In genomic region chr3:144825151-144825550, GRCm38 (mm10) we compare ENCODE assay signal across 9 mouse cellular contexts. TPM values are rescaled to one million over a fixed set of nuclear protein-coding genes. Genes with fewer than 3 reads are reported as not detected.
DNase-seq lines count a peak whose midpoint lies in the region; ATAC-seq and TF ChIP-seq lines count a peak whose summit lies in the region.
"Had no signal": no experiment of that assay in that cellular context is flagged by ENCODE, and none has a peak within 500 bp of the region (broad histone marks: within the 10 kb centered on the region; RNA-seq: fewer than 3 reads in every experiment).

No protein-coding gene starts in this region.

- no peak overlapping the region for H3K27ac ChIP-seq in MEL (ENCODE audit: control insufficient read depth, low read depth, low read length)
- H3K27ac ChIP-seq in forebrain, embryonic 12.5 days = no peak overlapping the region
- H3K27ac ChIP-seq in lung, embryonic 16.5 days (ENCODE audit: low read length) = no peak overlapping the region

- no peak for TF ChIP-seq POLR2A in MEL (IDR thresholded peaks at IDR 0.05; ENCODE audit: control insufficient read depth in 1 of 2, insufficient read depth in 1 of 2, low read depth in 1 of 2, low read length in 2 of 2, poor library complexity in 1 of 2)

- WGBS in forebrain, embryonic 12.5 days = 21% methylated on average over 10 of the region's 10 CpGs
- WGBS in lung, embryonic 16.5 days = 10% methylated on average over 10 of the region's 10 CpGs

- peak; percentile 77 to 95 (median 88) for TF ChIP-seq CTCF in MEL (IDR thresholded peaks at IDR 0.05 in 2 of 3, conservative IDR thresholded peaks at IDR 0.05 in 1 of 3; ENCODE audit: control insufficient read depth in 1 of 3, insufficient read depth in 1 of 3, low read depth in 2 of 3, low read length in 3 of 3, poor library complexity in 1 of 3, severe bottlenecking in 1 of 3)

- peaks cover 0 to 9% of the 10 kb centered on the region in 2 experiments; a peak in 2 of 4 replicates for H3K36me3 ChIP-seq in MEL (ENCODE audit: control insufficient read depth in 1 of 2, insufficient read depth in 2 of 2, low read length in 2 of 2)
- H3K36me3 ChIP-seq in forebrain, embryonic 12.5 days (replicated peaks) = no peaks in the 10 kb centered on the region
- H3K36me3 ChIP-seq in lung, embryonic 16.5 days (ENCODE audit: control insufficient read depth, insufficient read depth, low read length) = no peaks in the 10 kb centered on the region

- no peak overlapping the region for H3K9ac ChIP-seq in MEL (ENCODE audit: control insufficient read depth, low read depth, low read length, poor library complexity, severe bottlenecking)
- H3K9ac ChIP-seq in forebrain, embryonic 12.5 days = no peak overlapping the region
- H3K9ac ChIP-seq in lung, embryonic 16.5 days (ENCODE audit: low read length) = no peak overlapping the region

- DNase-seq in MEL (ENCODE audit: low read depth, low spot score) = peak; percentile 90
- DNase-seq in c-Kit-positive CD71-positive TER-119-negative erythroid progenitor cells, embryonic 14.5 days (ENCODE audit: low read depth) = peak; percentile 59
- DNase-seq in heart, postnatal 4 days = peak; percentile 88
- peak; percentile 87 for DNase-seq in layer of hippocampus, adult 11-12 months (ENCODE audit: low spot score)
- DNase-seq in retina, embryonic 14.5 days (ENCODE audit: low spot score) = peak; percentile 90
- peak; percentile 44 to 50 for DNase-seq in thymus, postnatal 36 days

- H3K4me1 ChIP-seq in MEL (ENCODE audit: control insufficient read depth in 1 of 2, insufficient read depth in 2 of 2, low read length in 2 of 2) = peaks cover 2 to 6% of the 10 kb centered on the region in 2 experiments; a peak in 2 of 4 replicates
- no peaks in the 10 kb centered on the region for H3K4me1 ChIP-seq in forebrain, embryonic 12.5 days
- H3K4me1 ChIP-seq in lung, embryonic 16.5 days (replicated peaks; ENCODE audit: control insufficient read depth, insufficient read depth, low read length) = no peaks in the 10 kb centered on the region

- peak; percentile 95 for TF ChIP-seq RAD21 in MEL (IDR thresholded peaks at IDR 0.05; ENCODE audit: low read depth, low read length)

- H3K27me3 ChIP-seq in MEL (ENCODE audit: control insufficient read depth in 1 of 2, insufficient read depth in 2 of 2, low read length in 2 of 2) = no peaks in the 10 kb centered on the region
- H3K27me3 ChIP-seq in forebrain, embryonic 12.5 days = no peaks in the 10 kb centered on the region
- H3K27me3 ChIP-seq in lung, embryonic 16.5 days (ENCODE audit: control insufficient read depth, insufficient read depth, low read depth, low read length) = no peaks in the 10 kb centered on the region

- H3K9me3 ChIP-seq in MEL (replicated peaks; ENCODE audit: insufficient read depth, low read length) = no peaks in the 10 kb centered on the region
- no peaks in the 10 kb centered on the region for H3K9me3 ChIP-seq in forebrain, embryonic 12.5 days
- no peaks in the 10 kb centered on the region for H3K9me3 ChIP-seq in lung, embryonic 16.5 days (ENCODE audit: control insufficient read depth, low read length)

- H3K79me2 ChIP-seq in MEL (ENCODE audit: control insufficient read depth, insufficient read depth, low read length, poor library complexity) = no peaks in the 10 kb centered on the region

- TF ChIP-seq EP300 in MEL (IDR thresholded peaks at IDR 0.05; ENCODE audit: low read depth in 1 of 2, low read length in 2 of 2) = no peak

- peak; percentile 88 for ATAC-seq in forebrain, embryonic 12.5 days (ENCODE audit: low FRiP score)
- 0 out of 2 replicates have a peak, but pooled peaks have one; percentile 45 for ATAC-seq in lung, embryonic 16.5 days (ENCODE audit: low read depth)

- no peak overlapping the region for H3K4me2 ChIP-seq in forebrain, embryonic 12.5 days
- no peak overlapping the region for H3K4me2 ChIP-seq in lung, embryonic 16.5 days (ENCODE audit: low read depth, low read length)

- no peak overlapping the region for H3K4me3 ChIP-seq in MEL (ENCODE audit: control insufficient read depth in 1 of 2, insufficient read depth in 1 of 2, low read depth in 2 of 2, low read length in 2 of 2)
- H3K4me3 ChIP-seq in forebrain, embryonic 12.5 days (replicated peaks) = no peak overlapping the region
- no peak overlapping the region for H3K4me3 ChIP-seq in lung, embryonic 16.5 days (ENCODE audit: low read length)

TF ChIP-seq in MEL, 35 proteins besides CTCF, POLR2A, EP300 and RAD21:
- TF ChIP-seq ELF1 (IDR thresholded peaks at IDR 0.05; ENCODE audit: low read depth, low read length) (no peak), GABPA (IDR thresholded peaks at IDR 0.05; ENCODE audit: low read depth, low read length) (no peak), TCF12 (IDR thresholded peaks at IDR 0.05; ENCODE audit: low read depth, low read length) (no peak), SIN3A (IDR thresholded peaks at IDR 0.05; ENCODE audit: low read length) (peak; percentile 50; the same call in 1 of the 2 replicates), ZC3H11A (IDR thresholded peaks at IDR 0.05; ENCODE audit: low read depth, low read length) (peak; percentile 95), USF1 (IDR thresholded peaks at IDR 0.05; ENCODE audit: low read depth, low read length) (no peak), SMC3 (IDR thresholded peaks at IDR 0.05; ENCODE audit: low read depth, low read length) (peak; percentile 98)
TF ChIP-seq in MEL: peak in this region for 3.

RNA-seq across cellular contexts. Expression of gene Clca3a2, which starts 5.9 kb away (rescaled TPM):
- 0.08 and 0.13 TPM in 2 replicates for total RNA-seq in MEL (2012; rRNA removed)
- polyA plus RNA-seq in MEL (2012; ENCODE audit: insufficient read depth in 1 of 2, insufficient read length in 2 of 2, low read depth in 1 of 2, low replicate concordance in 2 of 2, missing spikeins in 1 of 2) = 1 to 10 TPM in 1 of 2 experiments, not detected in 1; 1.5 TPM
- 0.15 TPM in 1 of 2 replicates, not detected in the other for polyA plus RNA-seq in forebrain, embryonic 12.5 days (2016; fragmentation: Nextera tagmentation; extraction: Ambion mirVana)
- 1 to 10 TPM; 1.5 to 2.0 TPM for total RNA-seq in heart, postnatal 4 days (2021)
- polyA plus RNA-seq in lung, embryonic 16.5 days (2015; fragmentation: Nextera tagmentation; extraction: Ambion mirVana) = 1.8 and 4.0 TPM in 2 replicates
- polyA plus RNA-seq: liver, embryonic 16.5 days had no signal

RNA-seq across cellular contexts. Expression of gene Clca3b, which starts 24.0 kb away (rescaled TPM):
- total RNA-seq in MEL (2012; rRNA removed) = not detected in 2 replicates
- under 1 TPM in 1 of 2 experiments, not detected in 1; 0.11 TPM for polyA plus RNA-seq in MEL (2012; ENCODE audit: insufficient read depth in 1 of 2, insufficient read length in 2 of 2, low read depth in 1 of 2, low replicate concordance in 2 of 2, missing spikeins in 1 of 2)
- polyA plus RNA-seq in forebrain, embryonic 12.5 days (2016; fragmentation: Nextera tagmentation; extraction: Ambion mirVana) = not detected in 2 replicates
- not detected for total RNA-seq in heart, postnatal 4 days (2021)
- 0.15 and 0.20 TPM in 2 replicates for polyA plus RNA-seq in lung, embryonic 16.5 days (2015; fragmentation: Nextera tagmentation; extraction: Ambion mirVana)
